Mouse (Mus musculus) urinary bladder, postnatal 25 days (tissue): ENCODE data around the gene Cd164l2.

Experiments
- DNase-seq: peaks from one replicate; pipeline ENCODE4 v3.0.0; 2022; ENCODE audit warnings: low spot score

Cd164l2 gene

DNA sequence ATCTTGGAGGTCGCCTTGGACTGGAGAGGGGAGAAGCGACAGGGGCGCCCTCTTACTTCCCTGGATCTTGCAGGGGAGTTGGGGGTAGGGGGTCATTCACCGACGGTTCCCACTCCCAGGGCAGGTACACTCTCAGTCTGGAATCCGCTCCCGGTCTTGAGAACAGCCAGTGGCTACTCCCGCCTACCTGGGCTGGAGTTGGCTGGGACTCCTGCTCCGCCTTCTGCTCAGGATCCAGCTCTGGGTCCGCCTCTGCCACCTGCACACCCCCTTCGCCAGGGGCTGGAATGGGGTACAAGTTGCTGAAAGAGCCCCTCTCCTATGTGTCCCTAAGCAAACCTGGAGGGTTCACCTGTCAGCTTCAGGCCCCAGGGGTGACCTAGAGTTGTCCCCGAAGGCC lies 45.3 kb downstream of the Cd164l2 start:
- no peak for DNase-seq

DNA sequence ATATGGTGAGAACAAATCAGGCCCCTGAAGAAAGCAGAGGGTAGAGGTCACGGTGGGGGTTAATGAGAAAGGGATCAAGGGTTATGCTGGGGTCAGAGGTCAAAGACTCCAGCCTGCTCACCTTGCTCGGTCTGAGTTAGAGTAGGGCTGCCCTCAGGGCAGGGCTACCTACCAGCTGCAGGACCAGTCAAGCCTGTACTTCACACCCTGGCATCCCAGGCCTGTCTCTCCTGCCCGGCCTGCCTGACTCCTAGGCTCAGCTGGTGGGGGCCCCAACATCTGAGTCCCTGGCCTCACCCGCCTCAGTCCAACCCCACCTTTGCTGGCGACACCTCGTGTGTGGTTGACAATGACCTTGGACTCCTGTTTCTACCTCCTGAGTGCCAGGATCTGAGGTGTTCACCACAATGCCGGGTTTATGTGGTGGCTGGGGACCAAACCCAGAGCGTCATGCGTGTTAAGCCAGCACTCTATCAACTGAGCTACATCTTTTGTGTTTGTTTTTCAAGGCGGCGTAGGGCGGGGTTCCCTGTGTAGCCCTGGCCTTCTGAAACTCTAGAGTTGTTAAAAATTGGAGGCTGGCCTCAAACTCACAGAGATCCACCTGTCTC lies 46.0 kb downstream of the Cd164l2 start:
- DNase-seq: peak; percentile 56

- DNase-seq: no peak
Measured at GRCm38 (mm10) chr4:133261641-133262374, 49.9 kb downstream of the Cd164l2 start.

DNA sequence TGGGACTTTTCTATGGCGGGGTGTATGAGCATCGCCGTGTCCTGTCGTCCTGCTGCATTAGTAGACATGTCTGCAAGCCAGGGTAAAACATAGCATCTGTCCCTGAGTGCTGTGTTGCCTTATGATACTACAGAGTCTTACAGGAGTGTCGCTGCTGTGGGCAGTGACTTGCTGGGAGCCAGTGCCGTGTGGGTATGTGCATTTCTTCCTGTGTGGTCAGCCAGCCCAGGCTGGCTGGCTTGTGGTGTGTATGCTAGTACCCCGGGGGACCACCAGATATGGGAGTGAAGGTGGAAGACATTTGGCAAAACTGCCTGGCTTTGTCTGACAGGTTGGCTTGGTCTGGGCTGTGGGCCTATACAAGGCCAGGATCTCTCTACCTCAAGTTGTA lies 50.4 kb downstream of the Cd164l2 start:
- no peak for DNase-seq

DNA sequence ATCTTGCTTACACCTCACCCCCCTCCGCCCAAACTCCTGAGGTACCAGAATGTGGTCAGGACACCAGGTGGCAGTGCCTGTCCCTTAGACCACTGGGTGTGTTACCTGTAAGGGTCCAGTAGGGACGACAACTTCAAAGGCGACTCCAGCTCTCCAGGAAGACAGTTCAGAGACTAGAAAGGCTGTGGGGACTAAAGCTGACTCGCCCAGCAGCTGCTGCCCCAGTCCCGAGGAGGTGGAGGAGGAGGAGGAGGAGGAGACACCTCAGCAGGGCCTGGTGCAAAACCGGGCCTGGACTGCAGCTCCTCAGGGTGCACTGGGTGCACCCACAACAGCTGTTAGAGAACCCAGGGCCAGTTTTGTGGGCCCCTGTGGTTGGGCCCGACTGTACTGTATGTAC lies 51.0 kb downstream of the Cd164l2 start, which contains the start of gene Sytl1:
Gene Sytl1, minus strand, starts transcription at position 232 of the 400 bp plus-strand sequence.
- DNase-seq: no peak

DNA sequence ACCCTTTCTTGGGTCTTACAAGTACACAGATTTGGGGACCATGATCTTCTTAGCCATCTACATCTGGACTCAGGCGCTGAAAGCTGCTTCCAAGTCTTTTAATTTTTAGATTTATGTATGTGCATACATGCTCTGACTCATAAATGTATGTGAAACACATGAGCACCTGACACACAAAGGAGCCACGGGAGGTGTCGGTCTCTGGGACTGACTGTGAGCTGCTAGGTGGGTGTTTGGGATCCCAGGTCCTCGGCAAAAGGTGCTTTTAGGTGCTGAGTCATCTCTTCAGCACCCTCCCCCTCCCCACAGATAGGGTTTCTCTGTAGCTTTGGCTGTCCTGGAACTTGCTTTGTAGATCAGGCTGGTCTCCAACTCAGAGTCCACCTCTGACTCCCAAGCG lies 51.8 kb downstream of the Cd164l2 start:
- no peak for DNase-seq

- DNase-seq: no peak
Measured at GRCm38 (mm10) chr4:133264559-133264958, 52.6 kb downstream of the Cd164l2 start.

DNA sequence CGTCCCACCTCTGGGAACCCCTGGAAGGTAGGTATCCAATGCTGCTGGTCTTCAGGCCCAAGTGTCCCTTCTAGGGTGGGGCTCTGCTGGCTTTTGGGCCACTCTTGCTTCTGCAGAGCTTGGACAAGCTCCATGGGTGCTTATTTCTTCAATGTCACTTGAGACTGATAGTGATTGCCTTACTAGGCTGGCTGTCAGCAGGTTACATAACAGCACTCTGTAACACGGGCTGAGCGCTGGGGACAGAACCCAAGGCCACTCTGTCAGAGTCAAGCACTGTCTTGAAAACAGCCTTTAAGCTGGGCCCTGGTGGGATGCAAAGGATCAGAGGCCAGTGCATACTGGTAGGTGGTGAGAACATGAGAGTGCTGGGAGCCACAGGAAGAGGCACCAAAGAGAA lies 53.4 kb downstream of the Cd164l2 start:
- no peak for DNase-seq

- DNase-seq: no peak
Measured at GRCm38 (mm10) chr4:133265759-133266158, 53.8 kb downstream of the Cd164l2 start.

- no peak for DNase-seq
Measured at GRCm38 (mm10) chr4:133266248-133266880, 54.4 kb downstream of the Cd164l2 start.

GRCm38 (mm10) chr4:133268931-133269330 lies 57.0 kb downstream of the Cd164l2 start:
- DNase-seq: no peak

- no peak for DNase-seq
Measured at GRCm38 (mm10) chr4:133269596-133269995, 57.7 kb downstream of the Cd164l2 start.

- no peak for DNase-seq
Measured at GRCm38 (mm10) chr4:133270929-133271328, 59.0 kb downstream of the Cd164l2 start.
